Mouse (Mus musculus) C2C12 (cell line): ENCODE data around the gene Psmc3.

Source experiments
- CEBPB ChIP-seq: IDR thresholded peaks from one replicate; pipeline ENCODE4 v1.6.1; 2011; ENCODE audit warnings: low read depth, mild to moderate bottlenecking, control low read depth, moderate library complexity
- CTCF ChIP-seq: IDR thresholded peaks from one replicate; pipeline ENCODE4 v1.5.1; 2011; ENCODE audit not compliant: control insufficient read depth, insufficient read depth, insufficient read length
- MAX ChIP-seq: IDR thresholded peaks from one replicate; pipeline ENCODE4 v1.6.1; 2011; ENCODE audit warnings: mild to moderate bottlenecking, control low read depth
- MYOD1 ChIP-seq: IDR thresholded peaks from one replicate; pipeline ENCODE4 v1.6.1; 2011; ENCODE audit warnings: low read depth; ENCODE audit not compliant: control insufficient read depth, insufficient read length
- MYOG ChIP-seq: IDR thresholded peaks from one replicate; pipeline ENCODE4 v1.6.1; 2011; ENCODE audit not compliant: control insufficient read depth, insufficient read length; ENCODE audit errors: extremely low read depth
- USF1 ChIP-seq: IDR thresholded peaks from one replicate; pipeline ENCODE4 v1.6.1; 2011; ENCODE audit warnings: low read depth, mild to moderate bottlenecking, control low read depth, moderate library complexity

DNA sequence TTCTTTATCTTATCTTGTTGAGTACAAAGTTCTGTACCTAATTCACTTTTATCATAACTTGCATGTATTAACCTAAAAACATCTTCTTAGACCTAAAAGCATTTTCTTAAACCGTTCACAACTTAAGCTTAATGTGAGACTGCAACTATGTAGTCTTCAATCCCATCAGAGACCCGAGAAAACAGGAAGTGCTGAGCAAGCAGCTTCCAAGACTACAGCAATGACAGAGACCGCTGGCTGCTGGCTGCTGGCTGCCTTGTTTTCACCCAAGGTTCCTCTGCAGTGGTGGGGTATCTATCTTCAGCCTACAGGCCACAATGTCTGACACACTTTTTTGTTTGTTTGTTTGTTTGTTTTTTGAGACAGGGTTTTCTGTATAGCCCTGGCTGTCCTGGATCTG, 1.9 kb upstream of the Psmc3 start:
- TF ChIP-seq CTCF, result no peak
- TF ChIP-seq USF1, result no peak
- TF ChIP-seq CEBPB, result no peak
- no peak for TF ChIP-seq MAX
- no peak for TF ChIP-seq MYOD1
- TF ChIP-seq MYOG, result no peak
